Mouse (Mus musculus) lung, adult 2 months (tissue): ENCODE results near the gene Rpl37.

ENCODE experiments used
- CTCF ChIP-seq: fragments of 200-500 bp; IDR thresholded peaks from 2 replicates; pipeline ENCODE4 v1.5.1; 2011; ENCODE audit warnings: mild to moderate bottlenecking, low read length, control low read depth; ENCODE audit not compliant: insufficient read depth
- POLR2A ChIP-seq: fragments of 200-500 bp; IDR thresholded peaks from 2 replicates; pipeline ENCODE4 v1.6.1; 2011; ENCODE audit warnings: low read depth, mild to moderate bottlenecking, control low read depth, low read length, borderline replicate concordance; ENCODE audit errors: extremely low read depth

GRCm38 (mm10) chr15:5134945-5135483 is 18.6 kb downstream of the Rpl37 start:
- TF ChIP-seq POLR2A (no peak), CTCF (no peak)
